Mouse (Mus musculus) liver, embryonic 16.5 days (tissue): ENCODE results near the gene Gm4498. TPM values are rescaled to one million over a fixed set of nuclear protein-coding genes. Genes with fewer than 3 reads are reported as not detected.
"Not testable (repeated sequence)": the region's sequence is repeated elsewhere in the genome, so short reads cannot be mapped to it uniquely, and the experiment has no call there.

Experiments used
- ATAC-seq: fragments of 200-750 bp; cut with Nextera tagmentation; 2 replicates; pipeline ENCODE4 v1.8.0; 2017; ENCODE audit warnings: low read depth, mild to moderate bottlenecking, moderate number of reproducible peaks, moderate library complexity
- H3K27ac ChIP-seq: fragments of 300-500 bp; sonication (generic); 2 replicates; pipeline ENCODE4 v1.5.1; 2014; ENCODE audit warnings: mild to moderate bottlenecking, low read length
- H3K27me3 ChIP-seq: fragments of 300-500 bp; sonication (generic); 2 replicates; pipeline ENCODE4 v1.6.1; 2014; ENCODE audit warnings: low read depth, low read length, mixed read lengths; ENCODE audit not compliant: control insufficient read depth, insufficient read depth
- H3K36me3 ChIP-seq: fragments of 300-500 bp; sonication (generic); 2 replicates; pipeline ENCODE4 v1.6.1; 2014; ENCODE audit warnings: mild to moderate bottlenecking; ENCODE audit not compliant: control insufficient read depth, insufficient read depth
- H3K4me1 ChIP-seq: fragments of 300-500 bp; sonication (generic); 2 replicates; pipeline ENCODE4 v1.6.1; 2014; ENCODE audit warnings: low read depth, low read length, mixed read lengths; ENCODE audit not compliant: control insufficient read depth
- H3K4me2 ChIP-seq: fragments of 300-500 bp; sonication (generic); 2 replicates; pipeline ENCODE4 v1.6.1; 2014; ENCODE audit warnings: low read depth, low read length, mixed read lengths
- H3K4me3 ChIP-seq: fragments of 300-500 bp; sonication (generic); 2 replicates; pipeline ENCODE4 v1.5.1; 2014; ENCODE audit warnings: low read depth, mild to moderate bottlenecking, low read length
- H3K9ac ChIP-seq: fragments of 300-500 bp; sonication (generic); 2 replicates; pipeline ENCODE4 v1.6.1; 2014; ENCODE audit warnings: low read depth, low read length
- H3K9me3 ChIP-seq: fragments of 300-500 bp; sonication (generic); replicated peaks from 2 replicates; pipeline ENCODE4 v1.6.1; 2016; ENCODE audit warnings: low read length; ENCODE audit not compliant: control insufficient read depth
- WGBS: fragments of 180-500 bp; shearing (Covaris S2); extraction: QIAGEN DNeasy Blood & Tissue Kit; methylation state at CpG from one replicate; pipeline ENCODE4 v1.1.7; 2014; ENCODE audit not compliant: insufficient replicate concordance; 5-methylcytosine and 5-hydroxymethylcytosine counted together
- polyA plus RNA-seq: library from polyadenylated mRNA; unstranded; fragments of >200 nt; fragmentation: Nextera tagmentation; extraction: Ambion mirVana; gene quantifications from 2 replicates; pipeline ENCODE4 v1.2.1, GENCODE M21; 2015

Gm4498 gene
- polyA plus RNA-seq: not detected in 2 replicates

DNA sequence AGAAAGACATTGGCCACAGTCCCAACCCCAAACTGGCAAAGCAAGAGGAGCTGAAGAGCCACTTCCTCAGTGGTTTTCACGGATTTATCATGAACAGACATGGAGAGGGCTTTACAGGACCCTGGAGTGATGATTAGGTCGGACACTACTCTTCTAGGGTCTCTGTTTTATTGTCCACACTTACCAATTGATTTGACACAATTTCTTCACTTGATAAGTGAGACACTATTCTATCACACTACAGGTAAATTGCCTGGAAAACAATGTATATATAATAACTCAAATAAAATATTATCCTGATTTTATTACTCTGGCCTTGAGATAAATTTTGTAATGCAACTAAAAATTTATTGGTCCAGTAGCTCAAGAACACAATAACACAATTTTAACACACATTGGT lies at the start of gene Gm4498:
Gm4498 (minus strand) TSS at position 101 of the 400 bp plus-strand sequence.
- WGBS: no CpG with 5 or more reads among the region's 2 CpGs
- not testable (repeated sequence) for H3K4me2 ChIP-seq, H3K4me3 ChIP-seq, H3K27me3 ChIP-seq, H3K27ac ChIP-seq, H3K36me3 ChIP-seq, ATAC-seq, H3K4me1 ChIP-seq, H3K9me3 ChIP-seq, H3K9ac ChIP-seq

DNA sequence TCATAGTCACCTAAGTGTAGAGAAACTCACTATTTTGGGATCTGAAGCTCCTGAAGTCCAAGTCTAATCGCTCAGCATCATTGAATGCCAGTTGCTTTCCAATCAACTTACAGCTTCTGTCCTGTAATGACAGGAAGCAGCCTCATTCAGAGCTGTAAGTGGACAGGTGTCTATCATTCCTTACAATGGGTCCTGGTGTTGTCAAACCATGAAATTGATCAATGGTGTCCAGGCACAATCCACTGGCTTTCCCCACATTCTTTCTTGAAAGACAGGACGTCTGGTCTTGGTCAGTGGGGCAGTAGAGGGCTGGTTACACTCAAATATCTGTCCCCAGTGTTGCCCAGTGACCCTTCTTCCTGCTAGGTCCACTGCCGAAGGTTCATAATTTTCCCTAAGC lies 29.1 kb upstream of the Gm4498 start, which contains the start of gene Gm5890:
Gm5890 (minus strand) TSS at position 101 of the 400 bp plus-strand sequence.
- not testable (repeated sequence) for H3K4me3 ChIP-seq, H3K4me1 ChIP-seq, H3K9ac ChIP-seq, H3K27me3 ChIP-seq, H3K27ac ChIP-seq, ATAC-seq, H3K4me2 ChIP-seq, H3K36me3 ChIP-seq, H3K9me3 ChIP-seq
- WGBS: no CpG with 5 or more reads among the region's 3 CpGs

DNA sequence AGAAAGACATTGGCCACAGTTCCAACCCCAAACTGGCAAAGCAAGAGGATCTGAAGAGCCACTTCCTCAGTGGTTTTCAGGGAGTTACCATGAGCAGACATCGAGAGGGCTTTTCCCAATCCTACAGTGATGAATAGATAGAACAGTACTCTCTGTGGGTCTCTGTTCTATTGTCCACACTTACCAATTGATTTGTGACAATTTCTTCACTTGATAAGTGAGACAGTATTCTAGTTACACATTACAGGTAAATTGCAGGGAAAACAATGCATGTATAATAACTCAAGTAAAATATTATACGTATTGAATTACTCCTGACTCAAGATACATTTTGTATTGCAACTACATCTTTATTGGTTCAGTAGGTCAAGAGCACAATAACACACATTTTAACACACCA lies 28.1 kb downstream of the Gm4498 start, which contains the start of gene Gm6164:
Gm6164 (minus strand) TSS at position 101 of the 400 bp plus-strand sequence.
- not testable (repeated sequence) for H3K27ac ChIP-seq, H3K9ac ChIP-seq, H3K9me3 ChIP-seq, H3K4me1 ChIP-seq, H3K27me3 ChIP-seq, H3K36me3 ChIP-seq, ATAC-seq, H3K4me2 ChIP-seq, H3K4me3 ChIP-seq
- WGBS: no CpG with 5 or more reads among the region's 2 CpGs

DNA sequence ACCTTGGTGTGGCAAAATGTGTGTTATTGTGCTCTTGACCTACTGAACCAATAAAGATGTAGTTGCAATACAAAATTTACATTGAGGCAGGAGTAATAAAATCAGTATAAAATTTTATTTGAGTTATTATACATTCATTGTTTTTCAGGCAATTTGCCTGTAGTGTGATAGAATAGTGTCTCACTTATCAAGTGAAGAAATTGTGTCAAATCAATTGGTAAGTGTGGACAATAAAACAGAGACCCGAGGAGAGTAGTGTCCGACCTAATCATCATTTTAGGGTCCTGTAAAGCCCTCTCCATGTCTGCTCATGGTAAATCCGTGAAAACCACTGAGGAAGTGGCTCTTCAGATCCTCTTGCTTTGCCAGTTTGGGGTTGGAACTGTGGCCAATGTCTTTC lies 40.2 kb downstream of the Gm4498 start, which contains the start of gene Vmn1r95:
Vmn1r95 (plus strand) TSS at position 301 of the 400 bp plus-strand sequence.
- H3K27me3 ChIP-seq, ATAC-seq, H3K27ac ChIP-seq, H3K36me3 ChIP-seq, H3K9me3 ChIP-seq, H3K4me1 ChIP-seq, H3K4me2 ChIP-seq, H3K9ac ChIP-seq, H3K4me3 ChIP-seq: not testable (repeated sequence)
- WGBS: no CpG with 5 or more reads among the region's 3 CpGs

Other genes with a start within 250 kb of the Gm4498 start
- gene Nlrp9b, start 242.4 kb downstream of the Gm4498 start, polyA plus RNA-seq: not detected in 2 replicates
- gene Vmn1r91, start 134.1 kb downstream of the Gm4498 start, polyA plus RNA-seq: not detected in 2 replicates
- not detected in 2 replicates for gene Gm16442, start 111.2 kb downstream of the Gm4498 start, polyA plus RNA-seq
- not detected in 2 replicates for gene Vmn1r93, start 94.7 kb downstream of the Gm4498 start, polyA plus RNA-seq
- gene Vmn1r94, start 65.5 kb downstream of the Gm4498 start, polyA plus RNA-seq: not detected in 2 replicates
- not detected in 2 replicates for gene Vmn1r95, start 40.1 kb downstream of the Gm4498 start, polyA plus RNA-seq
- not detected in 2 replicates for gene Gm6164, start 28.2 kb downstream of the Gm4498 start, polyA plus RNA-seq
- gene Gm5890, start 29.0 kb upstream of the Gm4498 start, polyA plus RNA-seq: not detected in 2 replicates
- gene Gm4133, start 100.2 kb upstream of the Gm4498 start, polyA plus RNA-seq: not detected in 2 replicates
- gene Gm5728, start 141.6 kb upstream of the Gm4498 start, polyA plus RNA-seq: not detected in 2 replicates
- gene Vmn1r100, start 184.1 kb upstream of the Gm4498 start, polyA plus RNA-seq: not detected in 2 replicates
- not detected in 2 replicates for gene Vmn1r101, start 208.8 kb upstream of the Gm4498 start, polyA plus RNA-seq
- not detected in 2 replicates for gene Gm10670, start 241.1 kb upstream of the Gm4498 start, polyA plus RNA-seq